Mouse (Mus musculus) heart, embryonic 14.5 days (tissue): ENCODE results near the gene Il17ra. TPM values are rescaled to one million over a fixed set of nuclear protein-coding genes. Genes with fewer than 3 reads are reported as not detected.
A peak's percentile ranks its signal among the peaks of the same experiment; 100 is the strongest.

Experiments
- ATAC-seq: fragments of 200-750 bp; cut with Nextera tagmentation; 2 replicates; pipeline ENCODE4 v1.8.0; 2017; ENCODE audit warnings: low read depth, moderate TSS enrichment; ENCODE audit not compliant: insufficient number of reproducible peaks, insufficient read depth, low FRiP score
- H3K27ac ChIP-seq, 2 experiments: fragments of 200-500 bp in 1 of 2; fragments of 300-500 bp in 1 of 2; sonication (generic) in 1 of 2; replicated peaks in 1 of 2; 2 replicates each; pipeline ENCODE4 v1.5.1; 2012 to 2014; ENCODE audit warnings: low read depth in 2 of 2, low read length in 2 of 2, control low read depth in 1 of 2, mild to moderate bottlenecking in 1 of 2, mixed read lengths in 1 of 2; ENCODE audit not compliant: control insufficient read depth in 1 of 2, insufficient read depth in 1 of 2
- H3K27me3 ChIP-seq: fragments of 300-500 bp; sonication (generic); 2 replicates; pipeline ENCODE4 v1.6.1; 2014; ENCODE audit warnings: mild to moderate bottlenecking, low read length, control low read depth; ENCODE audit not compliant: control insufficient read depth, insufficient read depth
- H3K36me3 ChIP-seq: fragments of 300-500 bp; sonication (generic); 2 replicates; pipeline ENCODE4 v1.6.1; 2014; ENCODE audit warnings: mild to moderate bottlenecking, control low read depth, low read length, mixed read lengths; ENCODE audit not compliant: control insufficient read depth, insufficient read depth
- H3K4me1 ChIP-seq, 2 experiments: fragments of 200-500 bp in 1 of 2; fragments of 300-500 bp in 1 of 2; sonication (generic) in 1 of 2; 2 replicates each; pipeline ENCODE4 v1.6.1; 2012 to 2014; ENCODE audit warnings: low read length in 2 of 2, control low read depth in 1 of 2, mixed read lengths in 1 of 2; ENCODE audit not compliant: control insufficient read depth in 2 of 2, insufficient read depth in 2 of 2
- H3K4me2 ChIP-seq: fragments of 300-500 bp; sonication (generic); 2 replicates; pipeline ENCODE4 v1.6.1; 2014; ENCODE audit warnings: mild to moderate bottlenecking, low read length
- H3K4me3 ChIP-seq, 2 experiments: fragments of 200-500 bp in 1 of 2; fragments of 300-500 bp in 1 of 2; sonication (generic) in 1 of 2; 2 replicates each; pipeline ENCODE4 v1.5.1; 2012 to 2014; ENCODE audit warnings: low read length in 2 of 2, mild to moderate bottlenecking in 2 of 2, control low read depth in 1 of 2, low read depth in 1 of 2, moderate library complexity in 1 of 2; ENCODE audit not compliant: control insufficient read depth in 1 of 2, insufficient read depth in 1 of 2
- H3K9ac ChIP-seq: fragments of 300-500 bp; sonication (generic); 2 replicates; pipeline ENCODE4 v1.6.1; 2014; ENCODE audit warnings: mild to moderate bottlenecking, low read length
- H3K9me3 ChIP-seq: fragments of 300-500 bp; sonication (generic); 2 replicates; pipeline ENCODE4 v1.6.1; 2016; ENCODE audit warnings: low read length, control low read depth; ENCODE audit not compliant: control insufficient read depth
- WGBS: fragments of 180-500 bp; shearing (Covaris S2); extraction: QIAGEN DNeasy Blood & Tissue Kit; methylation state at CpG from one replicate; pipeline ENCODE4 v1.1.7; 2014; 5-methylcytosine and 5-hydroxymethylcytosine counted together
- polyA plus RNA-seq: library from polyadenylated mRNA; unstranded; fragments of >200 nt; fragmentation: Nextera tagmentation; extraction: Ambion mirVana; gene quantifications from 2 replicates; pipeline ENCODE4 v1.2.1, GENCODE M21; 2014

The Il17ra gene
- polyA plus RNA-seq, 1 experiment from 2014 or later, result 1.8 TPM

- Histone ChIP-seq H3K27ac (peak overlapping the region; percentile 71 to 84), H3K4me3 (no peak overlapping the region), H3K4me1 (peaks cover 27 to 37% of the 10 kb centered on the region in 2 experiments), H3K4me2 (peak overlapping the region; percentile 30), H3K9ac (peak overlapping the region; percentile 23; the same call in 1 of the 2 replicates), H3K9me3 (no peaks in the 10 kb centered on the region), H3K27me3 (no peaks in the 10 kb centered on the region), H3K36me3 (no peaks in the 10 kb centered on the region)
- peak; percentile 15; the same call in 1 of the 2 replicates for ATAC-seq
- WGBS, result 7% methylated on average over 5 of the region's 5 CpGs
Measured at GRCm38 (mm10) chr6:120471991-120472441, 9.0 kb downstream of the Il17ra start.

GRCm38 (mm10) chr6:120472455-120473140 lies 9.6 kb downstream of the Il17ra start:
- no peak overlapping the region for H3K9ac ChIP-seq
- H3K4me2 ChIP-seq, result no peak overlapping the region
- no peaks in the 10 kb centered on the region for H3K27me3 ChIP-seq
- no peaks in the 10 kb centered on the region for H3K36me3 ChIP-seq
- H3K4me1 ChIP-seq, result peaks cover 27 to 37% of the 10 kb centered on the region in 2 experiments
- ATAC-seq, result no peak
- H3K27ac ChIP-seq, result peak overlapping the region in 1 of 2 experiments; percentile 71; a peak in 1 of 4 replicates
- H3K9me3 ChIP-seq, result no peaks in the 10 kb centered on the region
- no peak overlapping the region for H3K4me3 ChIP-seq
- WGBS, result 37% methylated on average over 8 of the region's 8 CpGs

- no peak overlapping the region for H3K4me2 ChIP-seq
- ATAC-seq, result no peak
- H3K36me3 ChIP-seq, result 0 out of 2 replicates have a peak, but pooled peaks cover 5% of the 10 kb centered on the region
- H3K4me1 ChIP-seq, result peaks cover 27 to 37% of the 10 kb centered on the region in 2 experiments
- WGBS, result 56% methylated on average over 5 of the region's 5 CpGs
- H3K9me3 ChIP-seq, result no peaks in the 10 kb centered on the region
- H3K27me3 ChIP-seq, result no peaks in the 10 kb centered on the region
- H3K27ac ChIP-seq, result no peak overlapping the region
- no peak overlapping the region for H3K4me3 ChIP-seq
- H3K9ac ChIP-seq, result no peak overlapping the region
Measured at GRCm38 (mm10) chr6:120473427-120473826, 10.4 kb downstream of the Il17ra start.

GRCm38 (mm10) chr6:120475288-120475687 lies 12.2 kb downstream of the Il17ra start:
- Histone ChIP-seq H3K4me2 (no peak overlapping the region), H3K9ac (no peak overlapping the region), H3K27me3 (no peaks in the 10 kb centered on the region), H3K27ac (no peak overlapping the region), H3K36me3 (peaks cover 10% of the 10 kb centered on the region; the same call in 1 of the 2 replicates), H3K9me3 (no peaks in the 10 kb centered on the region), H3K4me1 (peaks cover 23 to 28% of the 10 kb centered on the region in 2 experiments), H3K4me3 (no peak overlapping the region)
- 85% methylated on average over 8 of the region's 8 CpGs for WGBS
- ATAC-seq, result no peak

GRCm38 (mm10) chr6:120479302-120479701 lies 16.3 kb downstream of the Il17ra start:
- H3K4me1 ChIP-seq, result peaks cover 7 to 9% of the 10 kb centered on the region in 2 experiments
- H3K4me3 ChIP-seq, result no peak overlapping the region
- no peaks in the 10 kb centered on the region for H3K9me3 ChIP-seq
- H3K36me3 ChIP-seq, result peaks cover 10% of the 10 kb centered on the region; the same call in 1 of the 2 replicates
- WGBS, result 59% methylated on average over 2 of the region's 2 CpGs
- no peak overlapping the region for H3K4me2 ChIP-seq
- H3K27ac ChIP-seq, result no peak overlapping the region
- no peak overlapping the region for H3K9ac ChIP-seq
- no peaks in the 10 kb centered on the region for H3K27me3 ChIP-seq
- ATAC-seq, result no peak

- no peak overlapping the region for H3K9ac ChIP-seq
- WGBS, result 86% methylated on average over 5 of the region's 5 CpGs
Measured at GRCm38 (mm10) chr6:120480361-120480760, 17.3 kb downstream of the Il17ra start.

GRCm38 (mm10) chr6:120481538-120481937 lies 18.5 kb downstream of the Il17ra start:
- no peak overlapping the region for H3K9ac ChIP-seq
- no peak overlapping the region for H3K4me2 ChIP-seq
- 91% methylated on average over 6 of the region's 6 CpGs for WGBS

More at GRCm38 (mm10) chr6:120480361-120480760, 17.3 kb downstream of the Il17ra start:
- H3K4me2 ChIP-seq, result no peak overlapping the region
- peaks cover 13 to 17% of the 10 kb centered on the region in 2 experiments for H3K4me1 ChIP-seq
- H3K9me3 ChIP-seq, result no peaks in the 10 kb centered on the region
- no peaks in the 10 kb centered on the region for H3K27me3 ChIP-seq
- no peak overlapping the region for H3K4me3 ChIP-seq
- peaks cover 10% of the 10 kb centered on the region; the same call in 1 of the 2 replicates for H3K36me3 ChIP-seq
- no peak overlapping the region for H3K27ac ChIP-seq
- no peak for ATAC-seq

More at GRCm38 (mm10) chr6:120481538-120481937, 18.5 kb downstream of the Il17ra start:
- ATAC-seq, result no peak
- Histone ChIP-seq H3K4me1 (peaks cover 18 to 21% of the 10 kb centered on the region in 2 experiments), H3K4me3 (no peak overlapping the region), H3K27ac (no peak overlapping the region), H3K9me3 (no peaks in the 10 kb centered on the region), H3K27me3 (no peaks in the 10 kb centered on the region), H3K36me3 (peaks cover 10% of the 10 kb centered on the region; the same call in 1 of the 2 replicates)
